Mouse (Mus musculus) left cerebral cortex, adult 11 months (tissue): ENCODE measurements around the gene Tnfrsf26.
"Not testable (repeated sequence)": the region's sequence is repeated elsewhere in the genome, so short reads cannot be mapped to it uniquely, and the experiment has no call there.

Source experiments
- DNase-seq: peaks from one replicate; pipeline ENCODE4 v3.0.0; 2022; ENCODE audit warnings: low spot score

Tnfrsf26 gene

GRCm38 (mm10) chr7:143628540-143628939 is at the start of gene Tnfrsf26:
Tnfrsf26 (minus strand) TSS chr7:143628722.
- no peak for DNase-seq

DNA sequence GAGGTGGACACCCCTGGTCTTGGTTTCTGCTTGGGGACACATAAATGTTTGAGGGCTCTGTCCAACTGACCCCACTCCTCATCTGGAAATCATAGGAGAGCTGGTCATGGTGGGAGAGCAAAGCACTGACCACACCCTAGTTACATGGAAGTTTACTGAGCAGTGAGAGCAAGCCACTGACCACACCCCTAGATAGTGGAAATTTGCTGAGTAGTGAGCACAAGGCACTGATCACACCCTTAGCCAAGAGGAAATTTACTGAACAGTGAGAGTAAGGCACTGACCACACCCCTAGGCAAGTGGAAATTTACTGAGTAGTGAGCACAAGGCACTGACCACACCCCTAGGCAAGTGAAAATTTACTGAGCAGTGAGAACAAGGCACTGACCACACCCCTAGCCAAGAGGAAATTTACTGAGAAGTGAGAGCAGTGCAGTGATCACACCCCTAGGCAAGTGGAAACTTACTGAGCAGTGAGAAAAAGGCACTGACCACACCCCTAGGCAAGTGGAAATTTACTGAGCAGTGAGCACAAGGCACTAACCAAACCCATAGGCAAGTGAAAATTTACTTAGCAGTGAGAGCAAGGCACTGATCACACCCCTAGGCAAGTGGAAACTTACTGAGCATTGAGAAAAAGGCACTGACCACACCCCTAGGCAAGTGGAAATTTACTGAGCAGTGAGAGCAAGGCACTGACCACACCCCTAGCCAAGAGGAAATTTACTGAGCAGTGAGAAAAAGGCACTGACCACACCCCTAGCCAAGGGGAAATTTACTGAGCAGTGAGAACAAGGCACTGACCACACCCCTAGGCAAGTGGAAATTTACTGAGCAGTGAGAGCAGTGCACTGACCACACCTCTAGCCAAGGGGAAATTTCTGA is 38.1 kb upstream of the Tnfrsf26 start:
- no peak for DNase-seq

- no peak for DNase-seq
Measured at GRCm38 (mm10) chr7:143663470-143663869, 34.9 kb upstream of the Tnfrsf26 start.

- no peak for DNase-seq
Measured at GRCm38 (mm10) chr7:143660797-143661196, 32.3 kb upstream of the Tnfrsf26 start.

GRCm38 (mm10) chr7:143649769-143650346 is 21.3 kb upstream of the Tnfrsf26 start:
- DNase-seq = not testable (repeated sequence)

GRCm38 (mm10) chr7:143649034-143649768 is 20.7 kb upstream of the Tnfrsf26 start, which contains the start of gene Tnfrsf22:
Tnfrsf22 (minus strand) TSS chr7:143649661.
- peak; percentile 50 for DNase-seq

DNA sequence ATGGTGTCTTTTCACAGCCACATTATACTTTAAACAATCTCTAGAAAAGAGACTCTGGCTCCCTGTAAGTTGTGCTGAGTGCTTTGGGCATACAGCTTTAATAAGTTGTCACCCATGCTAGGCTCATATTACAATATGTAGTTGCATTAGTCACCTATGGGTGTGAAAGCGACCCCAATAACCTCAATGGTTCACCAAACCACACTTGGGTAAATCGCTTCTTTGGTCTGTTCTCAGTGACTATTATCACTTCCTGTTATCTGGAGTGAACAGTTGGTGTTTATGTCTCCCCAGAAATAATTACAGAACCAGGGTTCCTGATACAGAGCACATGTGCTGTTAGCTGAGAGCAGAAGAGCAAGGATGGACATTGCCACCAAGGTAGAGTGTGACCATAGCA is 15.4 kb upstream of the Tnfrsf26 start:
- not testable (repeated sequence) for DNase-seq

- no peak for DNase-seq
Measured at GRCm38 (mm10) chr7:143636674-143637073, 8.2 kb upstream of the Tnfrsf26 start.

DNA sequence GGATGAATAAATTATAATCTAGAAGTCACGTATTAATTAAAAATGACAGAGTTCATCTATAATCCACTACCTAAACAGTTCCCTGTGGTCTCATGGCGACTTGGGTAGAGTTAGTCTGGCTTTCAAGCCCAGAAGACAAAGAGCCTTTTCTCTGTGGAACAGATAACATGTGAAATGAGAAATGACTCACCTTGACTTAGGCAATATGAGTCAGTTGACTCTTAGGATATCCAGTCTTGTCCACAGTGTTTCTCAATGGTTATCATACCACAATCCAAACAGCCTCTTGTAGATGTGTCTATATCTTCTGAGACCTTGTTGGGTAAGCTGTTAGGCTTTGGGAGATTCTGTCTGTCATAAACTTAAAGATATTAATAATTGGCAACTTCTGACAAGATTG is 3.0 kb upstream of the Tnfrsf26 start:
- DNase-seq = no peak

DNA sequence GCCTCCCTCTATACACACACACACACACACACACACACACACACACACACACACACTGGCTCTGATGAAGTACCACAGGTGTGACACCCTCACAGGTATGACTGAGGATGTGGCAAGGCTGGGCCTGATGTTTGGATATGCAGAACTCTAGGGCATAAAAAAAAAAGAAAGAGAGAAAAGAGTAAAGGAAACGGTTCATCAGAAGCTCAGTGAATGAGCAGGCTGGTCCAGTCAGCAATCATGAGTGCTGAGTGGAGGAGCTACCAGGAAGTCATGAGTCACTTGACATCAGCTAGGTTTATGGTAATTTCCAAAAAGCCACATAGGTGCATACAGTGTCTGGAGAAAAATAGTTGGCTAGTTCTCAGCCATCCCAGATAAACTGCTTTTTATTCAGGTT is 979 bp upstream of the Tnfrsf26 start:
- DNase-seq = no peak

- DNase-seq = no peak
Measured at GRCm38 (mm10) chr7:143627555-143628286, 801 bp downstream of the Tnfrsf26 start.

- no peak for DNase-seq
Measured at GRCm38 (mm10) chr7:143626178-143626577, 2.3 kb downstream of the Tnfrsf26 start.

- no peak for DNase-seq
Measured at GRCm38 (mm10) chr7:143625151-143625550, 3.4 kb downstream of the Tnfrsf26 start.

DNA sequence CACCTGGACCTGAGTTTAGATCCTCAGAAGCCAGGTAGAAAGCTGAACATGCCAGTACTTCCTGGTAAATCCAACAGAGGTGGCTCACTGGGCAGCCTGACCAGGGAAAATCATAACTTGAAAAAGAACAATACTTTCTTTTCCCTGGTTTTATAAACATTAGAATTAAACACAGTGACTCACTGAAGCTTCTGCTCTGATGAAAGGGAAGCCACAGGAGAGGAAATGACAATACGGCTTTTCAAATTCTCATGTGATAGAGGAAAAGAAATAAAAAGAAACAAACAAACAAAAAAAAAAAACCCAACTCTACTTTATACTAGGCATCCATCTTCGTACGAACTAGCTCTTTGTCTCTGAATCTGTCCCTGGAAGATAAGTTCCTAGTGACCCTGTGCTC is 4.0 kb downstream of the Tnfrsf26 start:
- no peak for DNase-seq

DNA sequence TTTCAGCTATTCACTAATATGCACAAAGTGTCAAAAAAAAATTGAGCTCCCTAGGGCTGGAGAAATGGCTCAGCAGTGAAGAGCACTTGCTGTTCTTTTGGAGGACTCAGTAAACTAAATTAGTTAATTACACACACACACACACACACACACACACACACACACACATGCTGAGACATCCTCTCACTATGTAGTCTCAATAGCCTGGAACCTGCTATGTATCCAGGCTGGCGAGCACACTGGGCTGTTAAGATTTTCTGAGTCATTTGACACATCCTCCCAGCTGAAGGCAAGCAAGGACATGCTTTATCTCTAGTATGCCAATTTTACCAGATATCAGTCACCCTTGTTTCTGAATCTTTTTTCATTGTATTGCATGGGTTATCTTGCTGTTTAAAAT is 7.6 kb downstream of the Tnfrsf26 start:
- DNase-seq = no peak

GRCm38 (mm10) chr7:143614404-143615135 is 14.0 kb downstream of the Tnfrsf26 start:
- no peak for DNase-seq

GRCm38 (mm10) chr7:143612215-143612614 is 16.3 kb downstream of the Tnfrsf26 start:
- DNase-seq = no peak

GRCm38 (mm10) chr7:143605321-143605720 is 23.2 kb downstream of the Tnfrsf26 start:
- no peak for DNase-seq

GRCm38 (mm10) chr7:143604889-143605288 is 23.6 kb downstream of the Tnfrsf26 start:
- no peak for DNase-seq

GRCm38 (mm10) chr7:143601705-143602104 is 26.8 kb downstream of the Tnfrsf26 start:
- DNase-seq = no peak

- DNase-seq = no peak
Measured at GRCm38 (mm10) chr7:143600231-143600740, 28.2 kb downstream of the Tnfrsf26 start.
